Mouse (Mus musculus) G1E (cell line): ENCODE measurements around the gene 1700001O22Rik.
A peak's percentile ranks its signal among the peaks of the same experiment; 100 is the strongest.

ENCODE experiments used
- CTCF ChIP-seq: IDR thresholded peaks from 2 replicates; pipeline ENCODE4 v1.5.1; 2012; ENCODE audit warnings: low read depth, low read length, inconsistent platforms, mixed read lengths
- GATA1 ChIP-seq: IDR thresholded peaks from 2 replicates; pipeline ENCODE4 v1.6.1; 2012; ENCODE audit warnings: borderline replicate concordance, low read length, inconsistent platforms, mixed read lengths
- GATA2 ChIP-seq: IDR thresholded peaks from 2 replicates; pipeline ENCODE4 v1.6.1; 2012; ENCODE audit warnings: low read depth, low read length, inconsistent platforms, borderline replicate concordance
- TAL1 ChIP-seq: conservative IDR thresholded peaks from 2 replicates; pipeline ENCODE4 v1.6.1; 2012; ENCODE audit warnings: low read depth, low read length, inconsistent platforms, mixed read lengths

DNA sequence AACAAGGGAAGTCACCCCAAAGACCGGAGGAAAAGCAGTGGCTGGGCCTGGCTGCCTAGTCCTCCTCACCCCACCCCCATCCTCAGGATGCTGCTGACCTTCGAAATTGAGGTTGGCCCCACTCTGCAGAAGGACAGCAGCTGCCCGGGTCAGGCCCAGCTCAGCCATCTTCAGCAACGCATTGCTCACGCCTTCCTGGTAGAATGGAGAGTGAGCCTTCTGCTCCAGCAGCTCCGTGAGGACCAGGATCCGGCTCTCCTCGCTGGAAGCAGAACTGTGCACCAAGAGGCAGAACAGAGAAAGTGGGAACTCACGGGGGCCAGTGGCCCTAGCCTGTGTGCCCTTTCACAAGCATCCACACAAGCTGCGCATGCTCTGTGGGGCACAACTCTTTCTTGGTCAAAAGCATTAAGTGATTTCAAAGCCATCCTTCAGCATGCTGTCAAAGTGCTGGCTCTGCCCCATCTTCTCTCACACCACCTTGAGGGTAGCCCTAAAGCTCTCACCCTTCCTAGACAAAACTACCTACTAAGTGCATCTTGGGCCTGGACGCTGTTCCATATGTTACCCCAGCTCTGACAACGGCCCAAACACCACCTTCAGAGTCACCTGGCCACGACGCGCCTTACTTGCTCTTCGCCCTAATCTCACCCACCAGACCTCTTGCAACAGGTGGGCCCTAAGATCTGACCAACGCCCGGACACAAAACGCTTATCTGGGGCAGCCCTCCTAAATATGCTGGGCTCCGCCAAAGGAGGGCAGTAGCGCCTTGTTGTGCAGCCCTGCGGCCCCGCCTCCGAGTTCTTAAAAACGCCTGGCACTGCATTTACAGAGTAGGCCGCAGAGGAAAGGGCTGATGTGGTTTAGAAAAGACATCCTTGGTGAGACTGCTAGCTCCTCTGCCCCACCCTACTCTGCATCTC, 23.6 kb upstream of the 1700001O22Rik start:
- TF ChIP-seq GATA1, result no peak
- no peak for TF ChIP-seq CTCF
- no peak for TF ChIP-seq GATA2
- peak; percentile 68 for TF ChIP-seq TAL1
